Mouse (Mus musculus): ENCODE measurements at regions not wholly inside any gene's neighbourhood (a gene's known extent, or its start where the extent isn't known, plus 50 kb on each side); places are given as distances from the start of the nearest gene placed in this dataset.

DNA sequence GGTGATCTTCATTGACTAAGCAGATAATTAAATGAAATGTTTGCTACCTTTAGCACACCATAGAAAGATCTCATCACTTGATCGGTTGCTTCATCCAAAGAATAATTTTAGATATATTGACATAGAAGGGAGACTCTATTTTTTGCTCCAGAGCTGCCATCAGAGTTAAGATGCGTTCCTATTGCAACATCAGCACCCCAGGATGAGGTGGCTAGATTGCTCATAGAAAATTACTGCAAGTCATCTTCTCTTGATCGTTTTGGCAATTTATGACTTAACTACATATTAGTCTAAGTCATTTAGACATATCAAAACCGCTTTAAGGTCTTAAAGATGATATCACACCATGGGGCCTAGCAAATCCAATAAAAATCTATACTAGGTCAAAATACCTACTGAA, 778.0 kb upstream of the Celf2 start:
- DNase-seq = no peak

DNA sequence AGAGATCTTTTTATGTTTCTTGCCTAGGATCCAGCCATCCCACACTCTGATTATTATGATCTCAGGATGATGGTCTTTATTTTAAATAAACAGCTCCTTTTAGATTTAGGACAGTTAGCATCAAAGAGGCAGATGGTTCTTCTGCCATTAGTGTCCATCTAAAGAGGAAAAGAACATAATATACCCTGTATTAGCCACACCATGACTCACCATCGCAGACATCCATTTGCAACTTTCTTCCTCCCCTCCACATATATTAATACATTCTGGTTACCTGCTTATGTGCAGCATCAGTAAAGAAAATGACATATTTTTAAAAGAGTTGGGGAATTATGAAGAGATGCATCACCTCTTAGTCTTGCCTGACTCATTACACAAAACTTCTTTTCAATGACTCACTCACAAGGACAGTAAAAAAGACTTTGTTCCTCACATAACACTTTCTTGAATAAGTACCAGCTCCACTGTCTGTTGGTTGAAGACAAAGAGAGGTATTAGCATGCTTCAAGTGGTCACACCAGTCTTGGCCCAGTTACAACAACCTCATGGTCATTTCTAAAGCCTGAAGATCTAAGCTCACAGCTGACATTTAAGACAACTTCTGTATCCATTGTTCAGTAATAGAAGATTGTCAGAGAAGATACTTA, 766.9 kb upstream of the Celf2 start:
- no peak for DNase-seq

All from cerebellum, adult 11-12 months (tissue).